Mouse (Mus musculus) granulocyte monocyte progenitor cell, adult 5-6 weeks (primary cell): ENCODE results near the gene E2f4. TPM values are rescaled to one million over a fixed set of nuclear protein-coding genes. Genes with fewer than 3 reads are reported as not detected.
A peak's percentile ranks its signal among the peaks of the same experiment; 100 is the strongest.
"Not testable (repeated sequence)": the region's sequence is repeated elsewhere in the genome, so short reads cannot be mapped to it uniquely, and the experiment has no call there.

Experiments used
- ATAC-seq: replicated peaks from 2 replicates; pipeline ENCODE4 v1.8.0; 2016; ENCODE audit warnings: mild to moderate bottlenecking, moderate TSS enrichment, inconsistent platforms; ENCODE audit not compliant: poor library complexity, severe bottlenecking
- total RNA-seq, 2 experiments: library from RNA; stranded (forward) in 1 of 2; stranded (reverse) in 1 of 2; fragments of 200-712, 200-1000 nt in 1 of 2; fragments of >200 nt in 1 of 2; fragmentation: Nextera tagmentation in 1 of 2; gene quantifications; 2 replicates each; pipeline ENCODE4 v1.2.3; 2014 to 2017

Gene E2f4
- total RNA-seq, 2 experiments from 2014 or later: 50.9 to 170 TPM

DNA sequence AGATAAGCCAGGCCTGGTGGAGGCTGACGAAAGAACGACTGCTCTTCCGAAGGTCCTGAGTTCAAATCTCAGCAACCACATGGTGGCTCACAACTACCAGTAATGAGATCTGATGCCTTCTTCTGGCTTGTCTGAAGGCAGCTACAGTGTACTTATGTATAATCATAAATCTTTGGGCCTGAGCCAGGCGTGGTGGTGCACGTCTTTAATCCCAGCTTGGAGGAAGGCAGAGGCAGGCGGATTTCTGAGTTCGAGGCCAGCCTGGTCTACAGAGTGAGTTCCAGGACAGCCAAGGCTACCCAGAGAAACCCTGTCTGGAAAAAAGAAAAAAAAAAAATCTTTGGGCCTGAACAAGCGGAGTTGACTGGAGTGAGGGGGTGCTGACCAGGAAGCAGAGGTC is 6.1 kb upstream of the E2f4 start:
- not testable (repeated sequence) for ATAC-seq

DNA sequence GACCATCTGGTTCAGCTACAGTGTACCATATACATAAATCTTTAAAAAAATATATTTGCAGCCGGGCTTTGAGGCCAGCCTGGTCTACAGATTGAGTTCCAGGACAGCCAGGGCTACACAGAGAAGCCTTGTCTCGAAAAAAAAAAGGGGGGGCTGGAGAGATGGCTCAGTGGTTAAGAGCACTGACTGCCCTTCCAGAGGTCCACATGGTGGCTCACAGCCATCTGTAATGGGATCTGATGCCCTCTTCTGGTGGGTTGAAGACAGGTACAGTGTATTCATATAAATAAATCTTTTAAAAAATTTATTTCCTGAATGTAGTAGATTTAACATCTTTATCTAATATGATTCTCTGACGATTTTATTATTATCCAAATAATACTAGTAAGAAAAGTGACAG is 5.7 kb upstream of the E2f4 start:
- not testable (repeated sequence) for ATAC-seq

DNA sequence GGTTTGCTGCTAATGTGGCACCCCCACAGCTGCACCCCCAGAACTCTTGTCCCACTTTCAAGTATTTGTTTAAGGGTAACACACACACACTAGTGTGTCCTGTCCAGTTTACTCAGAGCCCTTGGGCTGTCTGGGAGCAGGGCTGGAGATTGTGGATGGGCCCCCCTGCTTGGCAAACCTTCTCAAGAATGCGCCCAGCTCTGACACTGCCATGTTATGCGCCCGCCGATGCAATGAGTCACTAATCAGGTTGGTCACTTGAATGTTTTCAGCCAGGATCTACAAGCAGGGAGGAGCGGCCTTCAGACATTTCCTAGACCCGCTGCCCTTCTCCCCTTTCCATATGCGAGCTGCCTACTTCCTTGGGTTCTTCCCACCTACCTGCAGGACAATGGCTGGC is 5.0 kb upstream of the E2f4 start:
- no peak for ATAC-seq

DNA sequence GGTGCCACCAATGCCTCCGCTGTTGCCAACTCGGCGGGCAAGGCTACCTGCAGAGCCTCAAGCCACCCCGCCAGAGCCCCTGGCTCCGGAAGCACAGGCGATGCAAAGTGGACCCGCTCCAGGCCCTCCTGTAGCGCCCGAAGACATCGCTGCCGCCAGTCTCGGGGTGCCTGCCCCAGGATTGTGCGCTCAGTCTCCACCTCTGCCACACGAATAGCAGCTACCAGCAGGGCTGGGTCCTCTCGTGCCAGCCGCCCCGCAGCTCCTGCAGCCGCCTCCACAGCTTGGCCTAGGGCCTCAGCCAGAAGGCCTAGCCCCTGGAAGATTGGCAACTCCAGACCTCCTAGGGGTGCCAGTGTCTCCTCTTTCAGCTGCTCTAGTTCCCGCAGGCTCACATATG is 4.1 kb upstream of the E2f4 start:
- ATAC-seq: no peak

DNA sequence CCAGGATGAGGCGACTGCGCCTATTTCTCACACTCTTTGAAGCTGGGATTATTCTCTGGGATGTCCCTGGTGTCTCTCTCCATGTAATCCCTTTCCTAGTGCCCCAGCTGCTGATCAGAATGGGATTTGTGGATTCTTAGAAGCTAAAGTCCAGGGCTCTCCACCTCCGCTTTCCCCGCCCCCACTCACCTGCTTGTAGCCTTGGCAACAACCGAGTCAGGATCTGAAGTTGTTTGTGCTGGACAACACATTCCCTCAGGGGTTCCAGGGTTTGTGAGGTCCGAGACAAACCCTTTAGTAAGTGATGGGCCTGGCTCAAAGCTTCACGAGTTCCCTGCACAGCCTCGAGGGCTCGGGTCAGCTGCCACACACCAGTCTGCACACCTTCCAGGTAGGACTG is 2.7 kb upstream of the E2f4 start:
- no peak for ATAC-seq

DNA sequence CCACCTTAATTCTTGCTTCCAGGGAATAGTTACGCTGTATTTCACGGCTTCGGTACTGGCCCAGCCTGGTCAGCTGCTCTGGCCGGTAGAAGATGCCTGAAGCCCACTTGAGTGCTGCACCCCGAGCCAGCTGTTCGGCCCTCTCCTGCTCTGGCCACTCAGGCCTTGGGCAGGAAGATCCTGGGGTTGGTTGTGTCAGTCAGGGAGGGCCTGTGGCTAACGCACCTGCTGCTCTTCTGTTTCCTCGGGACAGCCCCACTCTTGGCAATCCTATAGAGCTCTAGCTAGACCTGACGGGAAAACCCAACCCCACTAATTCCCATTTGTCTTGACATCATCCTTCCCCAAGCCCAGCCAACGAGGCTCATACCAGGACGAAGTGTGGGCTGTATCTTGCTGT is 2.2 kb upstream of the E2f4 start:
- ATAC-seq: no peak

DNA sequence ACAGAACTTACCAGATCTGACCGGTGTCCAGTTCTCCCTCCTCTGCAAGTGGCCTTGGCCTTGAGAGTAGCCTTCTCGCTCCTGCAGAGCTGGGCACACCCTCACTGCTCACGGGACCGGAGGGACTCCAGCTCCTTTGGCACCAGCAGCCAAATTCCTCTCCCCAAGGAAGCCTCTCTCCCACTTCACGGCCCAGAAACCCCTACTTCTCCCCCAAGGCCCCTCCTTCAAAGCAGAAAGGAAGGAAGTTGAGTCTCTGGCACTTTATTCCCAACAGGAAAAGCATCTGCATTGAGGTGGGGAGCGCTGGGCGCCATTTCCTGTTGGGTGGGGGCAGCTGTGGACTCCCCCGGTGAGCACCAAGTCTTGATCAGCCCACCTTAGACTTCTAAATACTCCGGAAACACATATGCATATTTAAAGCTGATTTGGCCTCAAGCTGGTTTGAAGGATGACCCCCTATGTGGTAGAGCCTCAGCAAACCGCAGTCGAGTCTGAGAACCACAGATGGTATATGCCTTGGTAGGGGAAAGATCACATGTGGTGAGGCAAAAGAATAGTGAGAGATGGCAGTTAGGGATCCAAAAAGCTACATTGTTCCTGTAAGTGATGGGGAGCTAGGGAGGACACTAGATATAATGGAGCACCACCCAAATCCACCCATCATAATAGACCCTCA is 1.4 kb upstream of the E2f4 start, which contains the start of gene Exoc3l:
TSS of gene Exoc3l (minus strand) at position 207 of the 679 bp plus-strand sequence.
- 0 out of 2 replicates have a peak, but pooled peaks have one; percentile 10 for ATAC-seq

DNA sequence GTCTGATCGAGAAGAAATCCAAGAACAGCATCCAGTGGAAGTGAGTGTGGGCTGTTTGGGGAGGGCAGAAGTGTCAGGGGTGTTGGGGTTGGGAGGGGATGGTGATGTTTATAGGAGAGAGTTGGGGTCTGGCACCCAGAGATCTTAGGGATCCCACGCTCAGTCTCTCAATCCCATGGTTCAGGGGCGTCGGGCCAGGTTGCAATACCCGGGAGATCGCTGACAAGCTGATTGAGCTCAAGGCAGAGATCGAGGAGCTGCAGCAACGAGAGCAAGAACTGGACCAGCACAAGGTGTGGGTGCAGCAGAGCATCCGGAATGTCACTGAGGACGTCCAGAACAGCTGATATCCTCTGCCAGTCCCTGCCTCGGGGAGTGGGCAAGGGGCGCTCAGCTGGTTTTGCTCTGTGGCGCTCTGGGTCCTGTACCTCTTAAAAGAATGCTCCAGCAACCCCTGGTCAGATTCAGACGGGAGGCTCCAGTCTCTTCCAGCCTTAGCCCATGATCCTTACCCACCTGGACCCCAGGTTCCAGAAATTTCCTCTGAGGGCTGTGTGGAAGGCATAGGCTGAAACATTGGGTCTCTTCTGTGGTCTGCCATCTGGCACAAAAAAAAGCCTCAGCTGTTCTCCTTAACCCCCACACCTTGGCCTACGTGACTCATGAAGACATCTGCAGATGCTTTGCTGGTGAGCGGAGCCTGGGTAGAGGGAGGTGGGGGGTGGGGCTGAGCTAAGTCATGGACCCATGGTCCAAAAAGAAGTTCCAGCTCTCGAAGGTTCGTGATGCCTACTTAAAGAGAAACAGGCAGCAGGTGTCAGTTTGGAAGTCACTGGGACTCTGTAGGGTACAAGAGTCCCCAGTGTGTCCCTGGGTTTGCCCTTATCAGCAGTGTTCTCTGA is 1.1 kb downstream of the E2f4 start:
- ATAC-seq: no peak

DNA sequence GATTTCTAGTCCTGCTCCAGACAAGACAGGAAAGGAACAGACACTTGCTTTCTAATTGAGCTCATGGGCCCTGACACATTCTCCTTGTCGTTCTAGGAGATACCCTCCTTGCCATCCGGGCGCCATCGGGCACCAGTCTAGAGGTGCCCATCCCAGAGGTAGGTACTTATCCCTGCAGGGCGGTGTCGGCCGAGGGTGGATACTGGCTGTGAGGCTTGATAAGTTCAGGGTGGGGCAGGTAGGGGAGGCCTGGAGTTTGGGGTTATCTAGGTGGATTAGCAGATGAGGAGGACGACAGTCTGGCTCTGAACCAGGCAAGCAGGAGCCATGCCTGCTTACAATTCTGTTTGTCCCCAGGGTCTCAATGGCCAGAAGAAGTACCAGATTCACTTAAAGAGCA is 2.5 kb downstream of the E2f4 start:
- no peak for ATAC-seq

DNA sequence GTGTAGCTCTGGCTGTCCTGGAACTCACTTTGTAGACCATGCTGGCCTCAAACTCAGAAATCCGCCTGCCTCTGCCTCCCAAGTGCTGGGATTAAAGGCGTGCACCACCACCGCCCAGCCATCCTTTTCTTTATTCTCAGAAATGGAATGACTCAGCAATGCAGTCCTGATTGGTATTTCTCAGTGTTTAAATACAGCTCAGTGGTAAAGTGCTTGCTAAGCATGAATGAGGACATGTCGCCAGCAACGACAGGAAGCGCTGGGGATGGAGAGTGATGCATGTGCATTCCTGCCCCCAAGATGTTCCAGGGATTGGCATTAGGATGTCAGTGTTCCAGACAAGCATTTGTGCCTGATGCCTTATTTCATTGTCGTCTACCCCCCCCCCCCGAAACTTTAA is 5.9 kb downstream of the E2f4 start:
- ATAC-seq: no peak

DNA sequence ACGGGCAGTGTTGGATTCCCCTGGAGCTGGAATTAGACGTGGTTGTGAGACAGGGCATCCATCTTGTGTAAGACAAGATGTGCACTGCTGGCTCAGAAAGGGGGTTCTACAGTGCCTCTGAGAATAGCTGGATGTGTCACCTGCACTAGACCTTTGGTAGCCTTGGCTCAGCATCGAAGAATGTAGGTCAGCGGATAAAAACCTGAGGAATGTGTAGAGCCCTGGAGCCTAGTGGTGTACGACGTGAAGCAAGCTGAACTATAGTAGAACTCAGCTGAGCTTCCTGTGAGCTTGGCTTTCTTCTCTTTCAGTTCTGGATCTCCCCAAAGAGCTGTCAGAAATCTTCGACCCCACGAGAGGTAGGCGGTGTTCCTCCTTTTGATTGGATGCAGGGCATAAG is 6.4 kb downstream of the E2f4 start:
- ATAC-seq: no peak

DNA sequence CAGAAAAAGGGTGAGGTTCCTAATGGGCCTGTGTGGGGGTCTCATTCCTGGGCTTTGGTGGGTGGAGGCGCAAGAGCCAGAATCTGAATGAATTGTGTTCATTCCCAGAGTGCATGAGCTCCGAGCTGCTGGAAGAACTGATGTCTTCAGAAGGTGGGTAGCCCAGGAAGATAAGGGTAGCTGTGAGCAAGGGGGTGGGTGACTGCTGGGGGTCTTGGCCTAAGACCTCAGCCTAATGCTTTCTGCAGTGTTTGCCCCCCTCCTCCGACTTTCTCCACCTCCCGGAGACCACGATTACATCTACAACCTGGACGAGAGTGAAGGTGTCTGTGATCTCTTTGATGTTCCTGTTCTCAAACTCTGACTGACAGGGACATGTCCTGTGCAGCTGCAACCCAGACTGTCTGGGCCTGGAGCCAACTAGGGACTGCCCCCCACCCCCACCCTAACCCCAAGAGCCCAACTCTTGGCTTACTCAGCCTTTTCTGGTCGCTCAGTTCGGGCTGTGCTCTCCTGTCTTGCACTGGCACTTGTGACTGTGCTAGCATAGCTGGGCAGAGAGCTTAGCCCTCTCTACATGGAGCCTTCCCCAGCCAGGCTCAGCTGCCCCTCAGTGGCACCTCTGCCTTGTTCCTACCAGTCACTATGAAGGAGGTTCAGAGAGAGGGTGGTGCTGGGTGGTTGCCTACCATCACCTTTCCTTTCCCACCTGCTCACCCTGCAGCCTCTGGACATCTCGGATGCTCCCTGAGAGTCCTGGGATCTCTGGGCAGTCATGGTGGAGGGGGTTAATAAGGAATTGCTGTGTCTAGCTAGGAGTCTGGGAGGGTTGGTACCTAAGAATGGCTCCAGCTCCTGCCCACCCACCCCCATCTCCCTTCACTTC is 7.1 kb downstream of the E2f4 start:
- ATAC-seq: 0 out of 2 replicates have a peak, but pooled peaks have one; percentile 12

DNA sequence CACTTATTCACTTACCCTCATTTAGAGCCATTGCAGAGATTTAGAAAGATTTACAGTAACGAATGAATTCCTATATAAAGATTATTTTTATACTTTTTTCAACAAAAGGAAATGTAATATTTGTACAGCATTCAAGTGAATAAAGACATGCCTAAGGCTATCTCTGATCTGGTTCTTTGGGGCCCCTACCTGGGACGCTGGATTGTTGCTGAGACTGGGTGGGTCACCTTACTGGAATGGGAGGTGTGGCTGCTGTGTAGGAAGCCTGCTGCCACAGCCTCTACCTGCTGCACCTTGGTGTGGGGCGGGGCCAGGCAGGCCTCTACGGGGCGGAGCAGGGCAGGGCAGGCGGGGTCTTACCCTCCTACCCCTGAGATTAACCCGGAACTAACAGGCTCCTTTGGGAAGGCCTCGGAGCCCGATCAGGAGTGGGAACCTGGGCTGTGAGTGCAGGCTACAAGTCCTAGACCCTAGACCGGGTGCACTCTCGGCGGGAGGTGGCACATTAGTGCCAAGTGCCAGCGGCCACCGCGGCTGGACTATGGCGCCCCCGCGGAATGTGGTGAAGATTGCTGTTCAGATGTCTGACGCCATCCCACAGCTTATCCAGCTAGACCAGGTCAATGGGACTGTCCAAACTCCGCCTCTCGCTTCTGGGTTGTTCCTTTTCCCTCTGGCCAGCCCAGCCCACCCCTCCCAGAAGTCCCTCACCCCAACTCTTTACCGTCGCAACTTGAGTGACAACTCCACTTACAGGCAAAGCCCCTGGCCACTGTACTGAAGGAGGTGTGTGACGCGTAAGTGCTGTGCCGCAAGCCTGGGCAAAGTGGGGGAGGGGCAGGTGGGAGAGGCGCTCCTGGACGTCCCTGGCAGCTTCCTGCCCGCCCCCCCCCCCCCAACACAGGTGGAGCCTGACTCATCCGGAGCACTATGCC is 8.0 kb downstream of the E2f4 start, which contains the start of gene Elmo3:
TSS of gene Elmo3 (plus strand) at position 391 of the 935 bp plus-strand sequence.
- peak; percentile 49 for ATAC-seq

DNA sequence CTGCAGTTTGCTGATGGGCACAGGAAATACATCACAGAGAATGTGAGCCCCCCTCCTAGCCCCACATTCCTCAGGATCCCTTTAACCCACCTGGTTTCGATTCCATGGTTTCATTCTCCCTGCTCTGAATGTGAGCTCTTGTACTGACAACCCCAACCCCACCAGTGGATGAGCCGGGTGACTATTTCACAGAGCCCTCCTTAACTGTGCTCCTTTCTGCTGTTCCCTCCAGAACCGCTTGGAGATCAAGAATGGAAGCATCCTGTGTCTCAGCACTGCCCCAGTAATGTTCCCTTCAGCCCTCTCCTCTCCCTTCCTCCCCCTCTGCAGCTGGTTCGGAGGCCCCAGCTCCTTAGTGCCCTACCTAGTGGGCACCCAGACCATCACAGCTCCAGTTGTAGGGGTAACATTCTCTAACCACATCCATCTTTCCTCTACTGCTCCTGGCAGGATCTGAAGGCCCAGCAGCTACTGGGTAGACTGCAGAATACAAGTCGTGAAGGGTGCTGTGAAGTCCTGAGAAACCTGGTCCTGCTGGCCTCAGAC is 8.8 kb downstream of the E2f4 start:
- 0 out of 2 replicates have a peak, but pooled peaks have one; percentile 16 for ATAC-seq

DNA sequence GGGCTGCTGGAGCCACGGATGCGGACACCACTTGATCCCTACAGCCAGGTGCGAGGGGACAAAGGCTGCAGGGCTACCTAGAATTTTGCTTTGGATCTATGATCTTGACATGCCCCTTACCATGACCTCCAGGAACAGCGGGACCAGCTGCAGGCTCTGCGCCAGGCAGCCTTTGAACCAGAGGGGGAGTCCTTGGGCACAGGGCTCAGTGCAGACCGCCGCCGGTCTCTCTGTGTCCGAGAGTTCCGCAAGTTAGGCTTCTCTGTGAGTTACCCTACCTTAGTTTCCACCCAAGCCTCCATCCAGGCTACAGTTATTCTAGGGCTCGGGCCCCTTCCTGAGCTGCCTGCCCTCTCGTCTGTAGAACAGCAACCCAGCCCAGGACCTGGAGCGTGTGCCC is 10.2 kb downstream of the E2f4 start:
- no peak for ATAC-seq

DNA sequence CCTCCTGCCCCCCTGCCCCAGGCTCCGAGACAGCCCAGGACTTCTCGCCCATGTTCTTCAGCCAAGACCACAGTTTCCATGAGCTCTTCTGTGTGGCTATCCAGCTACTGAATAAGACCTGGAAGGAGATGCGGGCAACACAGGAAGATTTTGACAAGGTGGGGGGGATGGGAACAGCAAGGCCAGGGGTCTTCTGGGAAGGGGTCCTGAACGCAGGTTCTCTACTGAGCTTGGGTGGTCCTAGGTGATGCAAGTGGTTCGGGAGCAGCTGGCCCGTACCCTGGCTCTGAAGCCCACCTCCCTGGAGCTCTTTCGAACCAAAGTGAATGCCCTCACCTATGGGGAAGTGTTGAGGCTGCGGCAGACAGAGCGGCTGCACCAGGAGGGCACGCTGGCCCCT is 11.0 kb downstream of the E2f4 start:
- no peak for ATAC-seq

DNA sequence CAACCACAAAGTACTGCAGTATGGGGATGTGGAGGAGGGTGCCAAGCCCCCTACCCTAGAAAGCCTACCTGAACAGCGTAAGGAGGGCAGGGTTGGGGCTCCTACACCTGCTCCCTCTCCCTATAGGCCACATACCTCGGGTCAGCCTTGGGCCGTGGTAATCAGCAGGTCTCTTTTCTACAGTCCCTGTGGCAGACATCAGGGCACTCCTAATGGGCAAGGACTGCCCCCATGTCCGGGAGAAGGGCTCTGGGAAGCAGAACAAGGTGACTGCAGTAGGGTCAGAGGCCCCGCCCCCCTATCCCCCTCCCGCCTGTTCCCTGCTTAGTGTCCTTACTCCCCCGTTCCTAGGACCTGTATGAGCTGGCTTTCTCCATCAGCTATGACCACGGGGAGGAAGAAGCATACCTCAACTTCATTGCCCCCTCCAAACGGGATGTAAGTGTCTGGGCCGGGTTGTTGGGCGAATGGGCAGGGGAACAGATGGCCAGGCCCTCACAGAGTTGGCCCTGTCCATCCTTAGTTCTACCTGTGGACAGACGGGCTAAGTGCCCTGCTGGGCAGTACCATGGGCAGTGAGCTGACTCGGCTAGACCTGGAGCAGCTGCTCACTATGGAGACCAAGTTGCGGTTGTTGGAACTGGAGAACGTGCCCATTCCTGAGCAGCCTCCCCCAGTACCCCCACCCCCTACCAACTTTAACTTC is 11.8 kb downstream of the E2f4 start:
- no peak for ATAC-seq

DNA sequence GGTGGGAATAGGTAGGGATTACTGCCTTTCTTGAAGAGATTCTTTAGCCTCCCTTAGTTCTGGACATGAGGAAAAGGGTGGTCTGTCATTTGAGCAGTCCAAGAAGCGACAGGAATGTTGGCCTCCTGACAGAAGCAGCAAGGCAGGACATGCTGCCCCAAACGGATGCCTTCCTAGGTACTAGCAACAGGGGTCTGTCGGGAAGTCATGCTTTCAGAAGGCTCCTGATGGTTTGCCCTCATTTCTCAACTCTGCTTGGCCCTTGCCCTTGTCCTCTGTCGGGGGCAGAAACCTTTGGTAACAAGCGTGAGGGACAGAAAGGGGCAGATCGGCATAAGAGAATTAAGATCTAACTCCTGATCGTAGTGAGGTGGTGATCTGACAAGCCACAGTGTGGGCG is 12.7 kb downstream of the E2f4 start:
- no peak for ATAC-seq
